Mouse (Mus musculus): ENCODE results near the gene Olfr524.

GRCm38 (mm10) chr7:140188391-140189328 is 17.1 kb downstream of the Olfr524 start:
- TF ChIP-seq CTCF (IDR thresholded peaks at IDR 0.05), result peak; percentile 64
- no peak for TF ChIP-seq POLR2A (IDR thresholded peaks at IDR 0.05; ENCODE audit: insufficient read depth, low read depth, low read length)

Data from heart, adult 2 months (tissue).